8 mouse cellular contexts compared by ENCODE assay signal in genomic region chr3:78919407-78919806, GRCm38 (mm10).
DNase-seq lines count a peak whose midpoint lies in the region; ATAC-seq and TF ChIP-seq lines count a peak whose summit lies in the region.

No protein-coding gene starts in this region.

- intact Hi-C loops in left cerebral cortex, postnatal 14 days (cut with DNase I), result no loop called here

- H3K36me3 ChIP-seq in intestine, embryonic 14.5 days (ENCODE audit: control insufficient read depth, insufficient read depth, low read length), result no peaks in the 10 kb centered on the region

- WGBS in intestine, embryonic 14.5 days, result 19% methylated on average over 12 of the region's 12 CpGs

- peak overlapping the region; percentile 47 for H3K4me2 ChIP-seq in intestine, embryonic 14.5 days (ENCODE audit: low read length)

- no peaks in the 10 kb centered on the region for H3K27me3 ChIP-seq in intestine, embryonic 14.5 days (replicated peaks; ENCODE audit: control insufficient read depth, insufficient read depth, low read length)

- no peaks in the 10 kb centered on the region for H3K4me1 ChIP-seq in cortical plate, adult 2 months (ENCODE audit: control insufficient read depth, insufficient read depth, low read length)
- H3K4me1 ChIP-seq in intestine, embryonic 14.5 days (replicated peaks; ENCODE audit: control insufficient read depth, insufficient read depth, low read length), result no peaks in the 10 kb centered on the region

- peak; percentile 93 for TF ChIP-seq CTCF in cortical plate, adult 2 months (IDR thresholded peaks at IDR 0.05; ENCODE audit: extremely low read depth, insufficient read depth, low read length)

- no peak for TF ChIP-seq POLR2A in cortical plate, adult 2 months (IDR thresholded peaks at IDR 0.05; ENCODE audit: extremely low read depth, insufficient read depth, low read length)

- H3K4me3 ChIP-seq in cortical plate, adult 2 months (ENCODE audit: insufficient read depth, low read length), result peak overlapping the region; percentile 25
- H3K4me3 ChIP-seq in intestine, embryonic 14.5 days (ENCODE audit: low read depth, low read length), result no peak overlapping the region

- peak; percentile 71 for DNase-seq in adipocyte (ENCODE audit: low spot score)
- peak; percentile 52 for DNase-seq in gastrocnemius, postnatal 25 days
- peak; percentile 89 for DNase-seq in intestine, embryonic 14.5 days (ENCODE audit: low spot score)
- peak; percentile 55 to 74 for DNase-seq in left cerebral cortex, postnatal 14 days (ENCODE audit: low spot score in 2 of 2)
- peak; percentile 81 for DNase-seq in mesoderm, embryonic 11.5 days (ENCODE audit: low read depth, low spot score)
- peak; percentile 74 for DNase-seq in right cerebral cortex, postnatal 25 days

- no peaks in the 10 kb centered on the region for H3K9me3 ChIP-seq in intestine, embryonic 14.5 days (ENCODE audit: control insufficient read depth, low read length)

- ATAC-seq in intestine, embryonic 14.5 days (replicated peaks; ENCODE audit: low FRiP score, low TSS enrichment, low read depth), result 0 out of 2 replicates have a peak, but pooled peaks have one; percentile 47
- ATAC-seq in erythroid progenitor cell, adult 5-6 weeks (replicated peaks; ENCODE audit: low FRiP score, poor library complexity, severe bottlenecking), result no peak

- no peak overlapping the region for H3K27ac ChIP-seq in cortical plate, adult 2 months (ENCODE audit: insufficient read depth, low read length)
- H3K27ac ChIP-seq in intestine, embryonic 14.5 days (ENCODE audit: low read depth), result no peak overlapping the region

- no peak overlapping the region for H3K9ac ChIP-seq in intestine, embryonic 14.5 days (ENCODE audit: low read length)
